Mouse (Mus musculus) granulocyte monocyte progenitor cell, adult 5-6 weeks (primary cell): ENCODE data around the gene Arl15. TPM values are rescaled to one million over a fixed set of nuclear protein-coding genes. Genes with fewer than 3 reads are reported as not detected.
"Not testable (repeated sequence)": the region's sequence is repeated elsewhere in the genome, so short reads cannot be mapped to it uniquely, and the experiment has no call there.

Experiments
- ATAC-seq: replicated peaks from 2 replicates; pipeline ENCODE4 v1.8.0; 2016; ENCODE audit warnings: mild to moderate bottlenecking, moderate TSS enrichment, inconsistent platforms; ENCODE audit not compliant: poor library complexity, severe bottlenecking
- total RNA-seq, 2 experiments: library from RNA; stranded (forward) in 1 of 2; stranded (reverse) in 1 of 2; fragments of 200-712, 200-1000 nt in 1 of 2; fragments of >200 nt in 1 of 2; fragmentation: Nextera tagmentation in 1 of 2; gene quantifications; 2 replicates each; pipeline ENCODE4 v1.2.3; 2014 to 2017

The Arl15 gene
- total RNA-seq (2014; fragmentation: Nextera tagmentation) (15.6 and 16.1 TPM in 2 replicates), total RNA-seq (2017) (16.4 and 17.3 TPM in 2 replicates)

DNA sequence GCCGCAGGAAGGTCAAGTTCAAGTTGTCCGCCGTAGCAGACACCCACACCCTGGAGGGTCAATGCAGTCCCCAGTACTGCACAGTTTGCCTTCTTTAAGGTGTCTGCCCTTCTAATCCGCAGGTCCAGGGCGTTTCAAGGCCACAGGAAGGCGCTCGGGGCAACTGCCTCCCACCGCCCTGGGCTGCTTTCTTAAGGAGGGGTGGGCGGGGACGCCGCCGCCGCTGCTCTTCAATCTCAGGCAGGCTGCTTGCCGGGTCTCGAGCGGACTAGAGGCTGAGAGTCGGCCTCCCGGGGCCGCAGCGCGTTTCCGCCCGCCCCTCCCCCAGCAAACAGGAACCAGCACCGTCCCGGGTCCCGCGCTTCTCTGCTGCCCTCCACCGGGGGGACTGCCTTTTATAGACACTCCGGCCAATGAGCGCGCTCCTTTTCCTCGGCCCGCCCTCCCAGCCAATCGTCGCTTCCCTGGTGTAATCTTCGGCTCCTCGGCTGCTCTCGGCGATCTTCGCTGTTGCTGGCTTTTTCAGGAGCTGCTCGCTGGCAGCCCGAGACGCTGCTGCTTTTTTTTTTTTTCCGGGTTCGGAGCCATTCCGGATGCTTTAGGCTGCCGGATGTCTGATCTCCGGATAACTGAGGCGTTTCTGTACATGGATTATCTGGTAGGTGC is at the start of gene Arl15:
Arl15 (plus strand) TSS at position 467 of the 666 bp plus-strand sequence.
- peak; percentile 85 for ATAC-seq

DNA sequence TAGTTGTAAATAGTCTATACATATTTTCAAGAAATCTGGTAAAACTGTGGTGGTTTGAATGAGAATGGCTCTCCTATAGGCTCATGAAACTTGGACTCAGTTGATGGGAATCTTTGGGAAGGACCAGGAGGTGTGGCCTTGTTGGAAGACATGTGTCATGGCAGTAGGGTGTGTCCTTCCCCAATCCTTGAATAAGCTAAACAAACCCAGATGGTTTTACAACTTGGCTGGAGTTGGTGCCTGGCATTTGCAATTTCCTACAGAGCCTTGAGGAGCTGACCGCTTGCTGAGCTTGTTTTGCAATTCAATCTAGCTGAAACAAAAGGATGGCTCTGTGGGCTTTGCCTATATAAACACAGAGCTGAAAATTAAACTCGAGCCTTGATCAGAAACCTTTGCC is 49.0 kb upstream of the Arl15 start:
- ATAC-seq: no peak

DNA sequence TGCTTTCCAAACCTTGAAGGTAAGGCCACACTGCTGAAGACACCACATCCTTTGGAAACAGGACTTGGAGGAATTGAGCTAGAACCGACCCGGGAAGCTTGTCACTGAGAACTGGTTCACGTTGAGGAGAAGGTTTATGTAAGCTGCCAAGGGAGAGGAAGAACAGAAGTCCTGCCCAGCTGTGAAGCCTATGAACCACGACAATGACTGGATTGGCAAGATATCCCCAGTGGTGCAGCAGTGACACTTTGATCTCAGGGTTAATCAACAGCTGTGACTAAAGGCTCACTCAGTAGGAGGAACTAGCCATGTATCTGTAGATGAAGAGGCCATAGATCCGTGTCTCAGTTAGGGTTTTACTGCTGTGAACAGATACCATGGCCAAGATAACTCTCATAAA is 43.5 kb upstream of the Arl15 start:
- no peak for ATAC-seq

DNA sequence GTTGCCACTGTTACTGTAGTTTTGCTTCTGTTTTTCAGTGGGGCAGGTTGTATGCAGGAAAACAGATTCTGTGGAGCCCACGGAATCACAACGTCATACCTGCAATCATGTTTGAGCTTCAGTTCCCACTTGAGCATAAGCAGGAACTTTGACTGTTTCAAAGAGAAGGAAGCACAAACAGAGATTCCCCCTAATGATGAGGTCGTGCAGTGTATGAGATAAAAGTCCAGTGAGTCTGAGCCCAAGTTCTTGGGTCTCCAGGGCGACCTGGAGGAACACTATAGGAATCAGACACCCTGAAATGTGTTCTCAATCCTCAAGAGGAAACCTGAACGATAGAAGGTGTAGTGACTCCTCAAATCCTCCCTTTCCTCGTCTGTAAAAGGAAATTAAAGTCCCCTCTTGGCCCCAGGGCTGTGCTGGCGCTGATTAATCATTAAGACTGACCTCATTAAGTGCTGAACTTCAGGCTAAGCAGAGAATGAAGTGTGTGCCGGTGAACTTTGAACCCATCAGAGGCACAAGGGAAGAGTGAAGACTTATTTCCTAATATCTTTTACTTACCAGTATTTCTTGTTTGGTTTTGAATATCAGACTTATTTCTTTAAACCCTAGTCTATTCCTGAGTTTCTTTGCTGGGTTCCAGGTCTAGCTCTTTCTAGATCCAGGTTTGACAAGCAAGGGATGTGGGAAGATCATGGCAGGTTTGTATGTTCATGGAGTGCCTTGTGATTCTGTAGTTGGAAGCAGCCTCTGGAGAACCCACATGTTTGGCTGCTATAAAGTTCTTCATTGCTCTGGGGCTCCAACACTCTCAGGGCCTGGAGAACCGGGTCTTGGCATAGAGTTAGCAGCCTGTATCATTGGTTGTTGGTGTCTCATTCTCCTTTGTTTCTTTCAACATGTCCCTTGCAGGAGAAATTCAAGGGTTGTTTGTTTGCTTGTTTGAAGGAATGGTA is 39.3 kb upstream of the Arl15 start:
- ATAC-seq: no peak

DNA sequence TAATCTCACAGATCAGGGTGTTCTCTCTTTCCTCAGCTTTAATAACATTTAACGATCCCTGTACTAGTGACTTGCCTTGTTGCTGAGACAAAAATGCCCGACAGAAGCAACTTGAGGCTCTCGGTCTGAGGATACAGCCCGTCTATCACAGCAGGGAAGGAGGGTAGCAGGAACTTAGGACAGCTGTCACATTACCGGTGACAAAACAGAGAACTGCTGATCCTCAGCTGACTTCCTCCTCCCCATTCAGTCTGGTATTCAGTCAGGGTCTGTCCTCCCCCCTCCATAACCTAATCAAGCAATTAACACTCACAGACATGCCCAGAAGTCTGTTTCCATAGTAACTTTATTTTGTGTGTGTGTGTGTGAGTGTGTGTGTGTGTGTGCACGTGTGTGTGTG is 38.5 kb upstream of the Arl15 start:
- peak; percentile 55; the same call in 1 of the 2 replicates for ATAC-seq

DNA sequence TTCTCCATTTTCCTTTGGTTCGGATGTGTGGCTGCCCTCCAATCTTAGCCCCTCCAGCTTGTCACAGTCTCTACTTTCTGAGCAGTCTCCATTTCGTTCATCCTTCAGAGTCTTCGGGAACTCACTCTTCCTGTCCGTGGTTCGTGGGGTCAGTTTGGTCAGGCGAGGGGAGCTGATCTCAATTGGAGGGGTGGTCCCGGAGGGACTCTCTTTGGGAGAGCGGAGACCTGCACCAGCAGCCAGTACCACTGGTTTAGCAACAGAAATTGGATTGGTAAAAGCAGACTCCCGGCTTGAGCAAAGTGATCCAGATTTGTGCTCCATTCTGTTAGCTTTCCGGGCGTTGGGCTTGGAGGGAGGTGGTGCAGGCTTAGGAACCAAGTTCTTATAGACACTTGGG is 32.6 kb upstream of the Arl15 start:
- ATAC-seq: no peak

DNA sequence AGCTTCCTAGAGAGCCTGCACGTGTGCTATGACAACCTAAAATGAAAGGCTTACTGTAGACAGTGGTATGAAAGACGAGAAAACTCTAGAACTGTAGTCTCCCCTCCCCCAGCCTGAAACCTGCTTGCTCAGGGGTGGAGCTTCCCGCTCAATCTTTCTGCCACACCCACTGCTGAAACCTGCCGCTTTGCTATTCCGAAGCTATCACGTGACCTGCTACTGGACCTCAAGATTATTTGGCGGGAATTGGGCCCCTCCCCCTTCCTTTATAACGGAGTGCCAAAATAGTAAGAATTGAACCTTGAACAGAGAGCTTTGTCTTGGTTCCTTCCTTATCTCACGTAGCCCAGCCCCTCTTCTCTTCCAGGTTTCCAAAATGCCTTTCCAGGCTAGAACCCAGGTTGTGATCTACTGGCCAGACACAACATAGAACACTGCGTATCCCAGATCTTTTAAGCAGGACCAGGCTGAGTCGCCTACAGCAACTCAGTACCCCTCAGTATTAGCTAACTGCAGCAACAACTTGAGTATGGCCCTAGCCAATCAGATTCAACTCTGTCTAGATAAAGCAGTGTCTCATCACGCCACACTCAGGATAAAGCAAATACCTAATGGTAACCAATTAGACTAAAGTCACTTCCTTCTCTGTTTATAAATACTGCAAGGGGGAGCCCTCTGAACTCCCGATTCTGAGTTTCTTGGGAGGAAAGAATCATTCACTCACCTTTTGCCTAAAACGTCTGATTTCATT is 31.4 kb upstream of the Arl15 start:
- ATAC-seq: no peak

DNA sequence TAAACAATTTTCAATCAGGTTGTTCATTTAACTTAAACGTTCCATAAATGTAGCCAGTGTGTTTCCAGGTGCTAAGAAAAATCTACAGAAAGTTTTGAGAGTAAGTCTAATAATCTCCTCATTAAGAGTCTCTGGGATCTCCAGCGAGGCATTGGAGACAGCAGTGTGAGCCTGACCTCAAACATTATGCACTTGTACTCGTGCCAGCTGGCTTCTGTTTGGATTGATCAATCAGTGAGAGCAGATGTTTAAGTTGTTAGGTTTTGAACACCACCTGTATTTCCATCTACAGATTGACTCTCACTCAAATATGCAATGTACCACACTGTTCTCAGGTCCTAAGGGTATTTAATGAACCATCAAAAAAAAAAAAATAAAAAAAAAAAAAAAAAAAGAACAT is 28.9 kb upstream of the Arl15 start:
- no peak for ATAC-seq

DNA sequence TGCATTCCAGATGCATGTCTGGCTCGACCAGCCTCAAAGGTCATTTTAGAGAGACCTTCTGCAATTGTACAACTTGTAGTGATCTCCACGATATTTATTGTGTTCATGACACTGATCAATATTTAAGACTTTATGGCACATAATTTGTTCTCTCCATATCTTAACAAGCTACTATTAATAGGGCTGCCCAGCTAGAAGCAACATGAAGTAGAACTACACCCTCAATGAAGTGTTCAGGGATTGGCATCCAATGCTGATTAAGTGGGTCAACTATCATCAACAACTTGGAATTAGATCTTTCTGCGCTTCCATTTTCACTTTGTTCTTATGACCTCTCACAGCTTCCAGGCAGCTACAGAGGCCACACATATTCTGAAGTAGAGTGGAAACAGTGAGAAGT is 24.5 kb upstream of the Arl15 start:
- no peak for ATAC-seq

DNA sequence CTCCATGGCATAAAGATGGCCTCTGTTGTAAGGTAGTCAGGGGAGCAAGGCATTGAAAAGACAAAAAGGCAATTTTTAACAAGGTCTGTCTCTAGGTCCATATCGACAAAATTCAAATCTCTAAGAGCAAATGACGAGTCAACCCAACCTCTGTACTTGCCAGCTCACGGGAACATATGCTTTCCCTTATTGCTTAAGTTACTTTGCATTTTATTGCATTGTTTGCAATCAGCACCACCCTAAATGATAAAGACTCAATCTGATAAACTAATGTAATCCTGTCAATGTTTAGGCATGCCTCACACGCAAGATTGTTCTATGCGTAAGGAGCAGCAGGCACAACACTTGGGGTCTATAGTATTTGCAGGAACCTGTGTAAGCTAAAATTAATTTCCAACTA is 24.0 kb upstream of the Arl15 start:
- ATAC-seq: no peak

DNA sequence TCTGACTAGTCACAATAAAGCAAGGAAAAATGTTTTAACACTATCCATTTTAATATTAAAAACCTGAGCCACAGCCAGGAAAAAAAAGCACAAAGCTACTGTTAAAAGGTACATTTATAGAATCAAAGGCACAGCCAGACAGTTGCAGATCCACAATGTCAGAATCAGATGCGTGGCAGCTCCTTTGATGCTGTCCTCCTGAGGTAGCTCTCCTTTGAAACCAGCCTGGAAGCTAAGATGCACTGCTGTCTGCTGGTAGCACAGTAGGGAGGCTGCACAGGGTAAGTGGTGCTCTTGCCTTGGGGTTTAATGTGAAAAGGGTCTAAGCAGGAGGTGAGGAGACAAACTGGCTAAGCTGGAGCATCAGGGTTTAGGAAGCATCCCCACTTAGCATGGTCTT is 23.0 kb upstream of the Arl15 start:
- no peak for ATAC-seq

DNA sequence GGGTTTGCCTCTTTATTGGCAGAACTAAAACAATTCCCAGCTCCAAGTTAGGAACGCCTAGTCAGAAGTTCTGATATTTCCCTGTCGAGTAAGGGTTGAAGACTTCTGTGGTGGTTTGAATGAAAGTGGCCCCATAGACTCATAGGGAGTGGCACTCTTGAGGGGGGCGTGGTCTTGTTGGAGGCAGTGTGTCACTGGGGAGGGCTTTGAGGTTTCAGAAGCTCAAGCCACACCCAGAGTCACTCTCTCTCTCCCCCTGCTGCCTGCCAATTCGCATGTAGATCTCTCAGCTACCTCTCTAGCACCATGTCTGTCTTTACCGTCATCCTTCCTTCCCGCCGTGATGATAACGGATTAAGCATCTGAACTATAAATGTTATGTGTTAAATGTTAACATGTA is 19.5 kb upstream of the Arl15 start:
- ATAC-seq: no peak

DNA sequence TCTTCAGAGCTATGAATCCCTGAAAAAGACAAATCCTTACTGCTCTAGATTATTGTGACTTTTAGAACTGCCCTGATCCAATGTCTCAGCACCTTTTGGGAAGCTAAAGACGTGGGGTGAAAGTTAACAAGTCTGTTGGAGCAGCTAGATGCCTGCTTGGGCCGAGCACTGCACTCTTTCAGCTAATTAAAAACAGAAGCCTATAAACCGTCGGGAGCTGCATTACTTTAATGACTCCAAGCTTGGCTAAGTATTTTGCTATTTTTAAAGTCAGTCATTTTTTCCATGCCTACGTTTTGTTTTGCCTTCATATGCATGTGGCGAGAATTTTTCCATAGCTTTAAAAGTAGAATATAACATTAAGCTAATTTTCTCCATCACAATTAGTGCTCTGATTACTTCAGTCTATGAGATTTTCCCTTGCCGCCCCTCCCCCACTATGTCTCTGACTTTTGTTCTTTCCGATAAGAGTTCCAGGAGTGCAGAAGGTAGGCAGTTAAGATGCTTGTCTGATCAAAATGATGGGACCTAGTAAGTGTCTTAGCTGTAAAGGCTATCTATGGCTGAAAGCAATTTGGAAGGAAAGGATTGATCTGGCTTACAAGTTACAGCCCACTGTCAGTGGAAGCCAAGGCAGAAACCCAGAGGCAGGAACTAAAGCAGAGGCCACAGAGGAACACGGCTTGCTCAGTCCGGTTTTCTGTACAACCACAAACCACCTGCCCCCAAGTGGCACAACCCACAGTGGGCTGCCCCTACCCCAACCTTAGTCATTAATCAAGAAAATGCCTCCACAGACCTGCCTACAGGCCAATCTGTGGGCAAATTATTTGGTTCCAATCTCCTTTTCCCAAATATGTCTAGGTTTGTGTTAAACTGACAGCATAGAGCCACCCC is 18.8 kb upstream of the Arl15 start:
- no peak for ATAC-seq

DNA sequence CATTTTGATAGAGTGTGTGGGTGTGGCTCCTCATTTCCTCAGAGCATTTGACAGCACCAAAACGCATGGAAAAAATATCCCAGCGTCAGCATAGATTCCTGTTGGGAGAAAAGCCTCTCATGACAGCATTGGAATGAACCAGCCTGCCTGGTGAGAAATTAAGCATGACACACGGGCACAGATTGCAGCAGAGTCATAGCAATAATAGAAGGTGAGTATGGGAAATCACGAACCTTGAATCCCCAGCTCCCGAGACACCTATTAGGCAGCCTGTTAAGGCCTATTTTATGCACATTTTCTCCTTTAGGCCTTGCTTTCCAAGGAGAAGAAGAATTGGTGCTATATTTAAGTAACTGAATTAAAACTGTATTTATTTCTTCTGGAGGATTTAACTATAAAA is 8.5 kb upstream of the Arl15 start:
- ATAC-seq: no peak

DNA sequence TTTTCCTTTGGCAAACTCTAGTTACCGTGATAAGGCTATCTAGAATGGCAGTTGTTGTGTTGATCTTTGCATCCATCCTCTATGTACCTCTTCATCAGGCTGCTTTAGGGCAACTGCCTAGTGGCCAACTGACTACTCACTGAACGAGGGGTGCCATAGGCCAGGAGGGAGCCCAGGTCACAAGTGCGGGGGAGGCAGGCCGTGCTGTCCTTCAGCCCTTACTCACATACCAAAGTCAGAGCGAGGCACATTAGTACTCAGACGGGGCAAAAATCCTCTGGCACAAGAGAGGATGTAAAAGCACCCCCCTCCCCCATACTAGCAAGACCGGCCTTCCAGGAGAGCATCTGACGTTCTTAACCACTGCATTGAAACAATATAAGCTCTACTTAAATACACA is 7.2 kb upstream of the Arl15 start:
- ATAC-seq: no peak

DNA sequence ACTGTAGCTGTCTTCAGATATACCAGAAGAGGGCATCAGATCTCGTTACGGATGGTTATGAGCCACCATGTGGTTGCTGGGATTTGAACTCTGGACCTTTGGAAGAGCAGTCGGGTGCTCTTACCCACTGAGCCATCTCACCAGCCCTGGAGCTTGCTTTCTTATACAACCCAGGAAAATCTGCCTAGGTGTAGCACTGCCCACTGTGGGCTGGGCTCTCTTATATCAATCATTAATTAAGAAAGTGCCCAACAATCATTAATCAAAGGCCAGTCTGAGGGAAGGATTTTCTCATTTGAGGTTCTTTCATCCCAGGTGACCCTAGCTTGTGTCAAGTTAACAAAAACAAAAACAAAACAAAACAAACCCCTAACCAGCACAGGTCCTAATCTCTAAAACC is 4.3 kb upstream of the Arl15 start:
- not testable (repeated sequence) for ATAC-seq

DNA sequence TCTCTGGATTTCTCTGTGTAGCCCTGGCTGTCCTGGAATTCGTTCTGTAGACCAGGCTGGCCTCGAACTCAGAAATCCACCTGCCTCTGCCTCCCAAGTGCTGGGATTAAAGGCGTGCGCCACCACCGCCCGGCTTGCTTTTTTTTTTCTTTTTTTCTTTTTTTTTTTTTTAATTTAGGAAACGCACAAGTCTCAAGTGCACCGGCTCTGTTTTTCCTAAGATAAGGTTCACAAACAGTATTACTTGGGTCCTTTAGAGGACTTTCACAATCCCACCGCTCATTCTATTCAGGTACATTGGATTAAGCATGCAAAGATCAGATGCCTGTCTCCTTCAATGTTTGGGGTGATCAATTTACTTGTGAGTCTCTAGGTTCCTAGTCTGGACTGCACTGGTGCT is 668 bp upstream of the Arl15 start:
- ATAC-seq: no peak

DNA sequence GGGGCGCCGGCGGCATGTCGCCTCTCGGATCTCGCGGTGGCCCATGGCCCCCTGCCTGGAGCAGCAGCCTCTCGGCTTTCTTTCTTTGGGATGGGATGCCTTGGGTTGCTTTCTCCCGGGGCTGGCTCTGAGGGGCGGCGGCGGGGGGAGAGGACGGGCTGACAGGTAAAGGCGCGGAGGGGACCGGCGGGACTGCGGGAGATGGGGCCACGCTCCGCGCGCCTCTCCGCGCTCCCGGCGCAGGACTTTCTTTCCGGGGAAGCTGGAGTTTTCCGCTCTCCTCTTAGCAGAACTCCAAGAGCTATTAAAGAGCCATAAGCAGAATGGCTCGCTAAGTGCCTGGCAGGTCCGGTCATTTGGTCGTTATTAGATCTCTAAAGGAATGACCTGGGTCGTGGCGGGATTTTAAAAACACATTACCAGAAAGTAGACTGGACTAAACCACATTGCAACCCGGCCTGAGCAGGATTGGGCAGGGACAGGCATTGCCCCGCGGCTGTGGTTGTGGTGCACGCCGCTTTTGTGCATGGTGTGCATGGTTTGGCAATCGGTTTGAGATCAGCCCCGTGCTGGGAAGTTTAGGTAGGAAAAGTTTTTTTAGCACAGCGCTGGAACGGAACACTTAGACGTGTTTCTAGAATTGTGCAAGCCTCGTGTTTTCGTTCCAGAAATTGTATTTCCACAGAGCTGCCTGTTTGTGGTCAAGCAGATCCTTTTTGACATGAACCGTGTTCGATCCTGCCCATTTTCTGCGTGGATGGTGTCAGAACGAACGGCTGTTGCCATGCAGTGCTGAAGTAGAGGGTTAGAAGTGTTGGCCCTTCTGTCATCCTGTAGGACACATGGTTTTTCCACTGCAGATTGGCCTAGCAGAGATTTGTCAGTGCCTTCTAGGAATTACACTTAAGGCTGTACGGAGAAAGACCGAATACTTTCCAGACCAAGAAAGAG is 675 bp downstream of the Arl15 start:
- ATAC-seq: peak; percentile 65

DNA sequence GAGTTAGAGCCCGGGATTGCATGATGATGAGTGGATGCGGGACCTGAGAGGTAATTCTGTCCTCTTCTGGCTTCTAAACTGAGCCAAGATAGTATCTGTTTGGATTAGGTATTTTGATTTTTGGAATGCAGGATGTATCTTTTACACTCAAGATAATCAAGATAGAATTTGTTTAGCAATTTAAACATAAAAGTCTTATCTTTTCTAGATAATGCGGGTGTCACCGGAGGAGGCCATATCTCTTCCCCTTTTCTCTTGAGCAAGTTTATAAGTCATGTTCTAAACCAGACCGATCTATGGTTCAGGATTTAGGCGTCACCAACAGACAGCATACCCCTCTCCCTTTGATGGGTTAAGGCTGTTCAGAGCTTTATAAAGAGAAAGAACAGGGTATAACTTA is 3.1 kb downstream of the Arl15 start:
- no peak for ATAC-seq
